Mouse (Mus musculus): ENCODE data around the gene Zfc3h1. TPM values are rescaled to one million over a fixed set of nuclear protein-coding genes. Genes with fewer than 3 reads are reported as not detected.

Zfc3h1 gene
- polyA plus RNA-seq, 1 experiment from 2014 or later, result 22.2 TPM

DNA sequence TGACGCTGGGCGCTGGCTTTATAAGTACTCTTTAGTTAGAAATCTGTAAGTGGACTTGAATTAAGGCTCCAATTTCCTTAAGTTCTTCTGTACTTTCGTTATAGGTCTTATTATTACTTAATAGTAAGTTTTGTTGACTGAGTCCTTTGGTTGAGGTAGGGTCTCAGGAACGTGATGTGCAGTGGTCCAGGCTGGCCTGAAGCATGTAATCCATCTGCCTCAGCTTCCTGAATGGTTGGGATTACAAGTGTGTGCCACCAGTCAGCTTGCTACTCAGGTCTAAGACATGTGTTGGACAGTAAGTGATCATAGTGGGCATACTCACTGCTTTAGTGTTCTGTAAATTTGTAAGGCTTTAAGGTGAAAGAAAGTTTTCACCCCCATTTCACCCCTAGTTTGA is 6.3 kb downstream of the Zfc3h1 start:
- no peak for ATAC-seq (ENCODE audit: low FRiP score, low read depth)
- peaks cover 48% of the 10 kb centered on the region for H3K36me3 ChIP-seq
- no peak overlapping the region for H3K27ac ChIP-seq
- H3K9ac ChIP-seq, result no peak overlapping the region
- H3K4me1 ChIP-seq, result peaks cover 30% of the 10 kb centered on the region
- no peak overlapping the region for H3K4me2 ChIP-seq (replicated peaks)
- WGBS, result 89% methylated on average over 4 of the region's 4 CpGs
- no peaks in the 10 kb centered on the region for H3K9me3 ChIP-seq
- no peaks in the 10 kb centered on the region for H3K27me3 ChIP-seq
- no peak overlapping the region for H3K4me3 ChIP-seq

DNA sequence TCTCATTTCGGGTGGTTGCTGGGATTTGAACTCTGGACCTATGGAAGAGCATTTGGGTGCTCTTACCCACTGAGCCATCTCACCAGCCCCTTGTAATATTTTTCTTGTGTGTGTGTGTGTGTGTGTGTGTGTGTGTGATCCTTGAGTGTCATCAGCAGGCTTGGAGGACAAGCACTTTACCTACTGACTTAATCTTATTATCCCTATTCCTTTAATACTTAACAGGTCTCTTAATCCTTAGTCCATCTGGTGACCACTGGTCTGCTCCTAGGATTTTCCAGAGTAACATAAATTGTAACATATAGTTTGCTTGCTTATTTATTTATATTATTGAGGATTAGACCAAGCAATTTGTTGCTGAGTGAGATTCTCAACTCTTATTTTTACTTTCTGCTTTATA is 7.1 kb downstream of the Zfc3h1 start:
- no peak for ATAC-seq (ENCODE audit: low FRiP score, low read depth)
- no peak overlapping the region for H3K4me3 ChIP-seq
- peaks cover 29% of the 10 kb centered on the region for H3K4me1 ChIP-seq
- H3K9ac ChIP-seq, result no peak overlapping the region
- no peaks in the 10 kb centered on the region for H3K9me3 ChIP-seq
- H3K27me3 ChIP-seq, result no peaks in the 10 kb centered on the region
- no peak overlapping the region for H3K4me2 ChIP-seq (replicated peaks)
- WGBS, result 96% methylated on average over 1 of the region's 1 CpGs
- peaks cover 52% of the 10 kb centered on the region for H3K36me3 ChIP-seq
- H3K27ac ChIP-seq, result no peak overlapping the region

DNA sequence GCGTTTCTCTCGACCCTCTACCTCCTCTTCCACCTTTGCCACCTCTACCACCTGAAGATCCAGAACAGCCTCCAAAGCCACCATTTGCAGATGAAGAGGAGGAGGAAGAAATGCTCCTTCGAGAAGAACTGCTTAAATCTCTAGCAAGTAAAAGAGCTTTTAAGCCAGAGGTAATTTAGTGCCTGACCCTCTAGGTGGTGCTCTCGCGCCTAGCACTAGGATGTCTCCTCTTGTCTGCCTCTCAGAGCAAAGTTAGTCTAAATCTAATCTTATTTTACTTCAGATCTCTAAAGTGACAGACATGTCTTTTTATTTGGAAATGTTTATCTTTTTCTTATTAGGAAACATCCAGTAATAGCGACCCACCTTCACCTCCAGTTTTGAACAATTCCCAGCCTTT is 21.6 kb downstream of the Zfc3h1 start:
- WGBS, result 69% methylated on average over 6 of the region's 6 CpGs
- Histone ChIP-seq H3K4me1 (no peaks in the 10 kb centered on the region), H3K9me3 (no peaks in the 10 kb centered on the region), H3K4me3 (no peak overlapping the region), H3K4me2 (replicated peaks) (no peak overlapping the region), H3K27me3 (no peaks in the 10 kb centered on the region), H3K9ac (no peak overlapping the region), H3K36me3 (peaks cover 72% of the 10 kb centered on the region), H3K27ac (no peak overlapping the region)
- no peak for ATAC-seq (ENCODE audit: low FRiP score, low read depth)

DNA sequence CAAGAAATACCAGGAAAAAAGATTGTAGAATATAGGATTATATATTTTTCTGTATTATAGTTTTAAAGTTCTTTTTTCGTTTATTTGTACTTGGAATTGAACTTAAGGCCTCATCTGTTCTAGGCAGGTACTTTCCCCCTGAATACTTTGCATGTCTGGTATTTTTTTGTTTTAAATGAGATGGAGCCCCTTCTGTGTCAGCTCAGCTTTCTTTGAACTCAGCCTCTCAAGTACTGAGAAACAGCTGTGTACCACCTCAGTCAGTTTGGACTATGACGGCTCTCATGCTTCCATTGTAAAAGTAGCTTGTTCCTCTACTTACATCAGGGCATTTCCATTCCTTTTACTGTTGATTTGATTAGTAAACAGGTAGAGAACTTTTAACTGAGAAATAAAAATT is 28.7 kb downstream of the Zfc3h1 start:
- Histone ChIP-seq H3K27ac (no peak overlapping the region), H3K36me3 (peaks cover 73% of the 10 kb centered on the region)
- ATAC-seq (ENCODE audit: low FRiP score, low read depth), result no peak

DNA sequence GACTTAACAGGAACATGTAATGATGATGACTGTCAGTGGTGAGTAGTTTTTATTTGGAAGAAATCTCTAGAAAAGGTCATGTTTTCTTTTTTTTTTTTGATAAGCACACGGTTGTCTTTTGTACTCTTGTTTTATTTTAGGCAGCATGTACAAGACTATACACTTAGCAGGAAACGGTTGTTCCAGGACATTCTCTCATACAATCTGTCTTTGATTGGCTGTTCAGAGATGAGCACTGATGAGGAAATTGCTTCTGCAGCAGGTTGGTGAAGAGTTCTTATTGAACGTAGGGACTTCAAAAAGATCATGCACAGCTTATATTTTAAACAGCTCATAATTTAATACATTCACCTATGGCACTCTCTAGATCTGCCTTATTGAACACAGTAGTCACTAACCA is 29.3 kb downstream of the Zfc3h1 start:
- H3K9ac ChIP-seq, result no peak overlapping the region
- no peaks in the 10 kb centered on the region for H3K4me1 ChIP-seq
- no peaks in the 10 kb centered on the region for H3K9me3 ChIP-seq
- no peak for ATAC-seq (ENCODE audit: low FRiP score, low read depth)
- H3K4me3 ChIP-seq, result no peak overlapping the region
- H3K4me2 ChIP-seq (replicated peaks), result no peak overlapping the region
- 81% methylated on average over 3 of the region's 3 CpGs for WGBS
- no peaks in the 10 kb centered on the region for H3K27me3 ChIP-seq
- peaks cover 75% of the 10 kb centered on the region for H3K36me3 ChIP-seq
- no peak overlapping the region for H3K27ac ChIP-seq

More for the DNA sequence above, 28.7 kb downstream of the Zfc3h1 start:
- Histone ChIP-seq H3K4me2 (replicated peaks) (no peak overlapping the region), H3K27me3 (no peaks in the 10 kb centered on the region), H3K9ac (no peak overlapping the region), H3K9me3 (no peaks in the 10 kb centered on the region), H3K4me1 (no peaks in the 10 kb centered on the region), H3K4me3 (no peak overlapping the region)
- 86% methylated on average over 2 of the region's 2 CpGs for WGBS

DNA sequence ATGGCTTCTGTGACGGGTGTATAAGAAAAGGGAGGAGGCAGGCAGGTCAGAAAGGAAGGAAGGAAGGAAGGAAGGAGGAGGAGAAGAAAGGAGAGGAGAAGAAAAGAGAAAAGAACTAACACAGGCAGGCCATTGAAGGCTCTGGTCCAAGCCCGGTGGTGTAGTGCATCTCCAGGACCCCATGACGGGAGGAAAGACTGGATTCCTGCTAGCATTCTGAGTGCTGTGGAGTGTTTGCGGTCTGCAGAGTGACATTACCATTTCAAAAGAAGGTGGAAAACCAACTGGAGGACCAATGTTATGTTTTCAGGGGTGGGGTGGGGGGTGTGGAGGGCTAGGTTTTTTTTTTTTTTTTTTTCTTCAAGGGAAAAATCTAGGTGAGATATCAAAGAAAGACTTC is 37.2 kb downstream of the Zfc3h1 start:
- Histone ChIP-seq H3K4me2 (replicated peaks) (no peak overlapping the region), H3K9me3 (no peaks in the 10 kb centered on the region), H3K27me3 (no peaks in the 10 kb centered on the region), H3K9ac (no peak overlapping the region), H3K36me3 (peaks cover 63% of the 10 kb centered on the region), H3K27ac (no peak overlapping the region), H3K4me1 (no peaks in the 10 kb centered on the region), H3K4me3 (no peak overlapping the region)
- ATAC-seq (ENCODE audit: low FRiP score, low read depth), result no peak
- WGBS, result 84% methylated on average over 4 of the region's 4 CpGs

DNA sequence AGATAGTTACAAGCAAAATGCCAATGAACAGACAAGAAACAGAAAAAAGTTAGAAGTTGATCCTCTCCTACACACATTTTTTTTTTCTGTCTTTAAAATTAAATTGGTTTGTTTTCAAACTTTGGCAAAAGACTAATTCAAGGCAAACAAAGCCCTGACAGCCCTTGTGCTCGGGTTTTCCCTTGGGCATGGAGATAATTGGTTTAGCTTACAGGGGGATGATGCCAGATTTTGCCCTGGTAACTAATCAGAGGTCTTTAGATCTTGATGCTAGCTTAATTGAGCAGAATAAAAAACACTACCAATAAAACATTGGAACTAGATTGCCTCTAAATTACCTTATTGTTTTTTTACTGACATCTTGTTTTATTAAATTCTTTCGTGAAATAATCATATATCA is 40.6 kb downstream of the Zfc3h1 start:
- no peak for ATAC-seq (ENCODE audit: low FRiP score, low read depth)
- H3K36me3 ChIP-seq, result peaks cover 70% of the 10 kb centered on the region
- WGBS, result 68% methylated on average over 2 of the region's 2 CpGs

DNA sequence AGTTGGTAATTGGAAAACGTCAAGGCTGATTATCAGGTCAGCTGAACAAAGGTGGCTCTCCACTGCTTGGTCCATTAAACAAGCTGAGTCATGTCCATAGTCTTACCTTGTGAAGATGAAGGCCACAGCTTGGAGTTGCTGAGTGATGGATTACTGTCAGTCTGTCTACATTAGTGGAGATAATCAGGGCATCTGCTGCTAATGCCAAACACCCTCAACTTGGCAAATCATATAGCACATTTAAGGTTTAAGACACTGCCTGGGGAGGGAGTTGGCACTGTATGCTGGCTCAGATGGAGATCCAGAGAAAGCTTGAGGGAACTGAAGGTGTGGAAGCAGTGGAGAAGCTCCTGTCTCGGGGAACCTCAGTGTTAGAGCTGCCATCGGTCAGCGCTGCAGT is 52.5 kb downstream of the Zfc3h1 start:
- H3K27ac ChIP-seq, result no peak overlapping the region
- no peak for ATAC-seq (ENCODE audit: low FRiP score, low read depth)
- H3K4me3 ChIP-seq, result no peak overlapping the region
- no peaks in the 10 kb centered on the region for H3K4me1 ChIP-seq
- WGBS, result 86% methylated on average over 4 of the region's 4 CpGs
- H3K4me2 ChIP-seq (replicated peaks), result no peak overlapping the region
- H3K9ac ChIP-seq, result no peak overlapping the region
- H3K9me3 ChIP-seq, result no peaks in the 10 kb centered on the region
- H3K36me3 ChIP-seq, result peaks cover 33% of the 10 kb centered on the region
- H3K27me3 ChIP-seq, result no peaks in the 10 kb centered on the region

More for the DNA sequence above, 40.6 kb downstream of the Zfc3h1 start:
- Histone ChIP-seq H3K4me3 (no peak overlapping the region), H3K4me1 (no peaks in the 10 kb centered on the region), H3K27ac (no peak overlapping the region), H3K27me3 (no peaks in the 10 kb centered on the region), H3K9ac (no peak overlapping the region), H3K4me2 (replicated peaks) (no peak overlapping the region), H3K9me3 (no peaks in the 10 kb centered on the region)

DNA sequence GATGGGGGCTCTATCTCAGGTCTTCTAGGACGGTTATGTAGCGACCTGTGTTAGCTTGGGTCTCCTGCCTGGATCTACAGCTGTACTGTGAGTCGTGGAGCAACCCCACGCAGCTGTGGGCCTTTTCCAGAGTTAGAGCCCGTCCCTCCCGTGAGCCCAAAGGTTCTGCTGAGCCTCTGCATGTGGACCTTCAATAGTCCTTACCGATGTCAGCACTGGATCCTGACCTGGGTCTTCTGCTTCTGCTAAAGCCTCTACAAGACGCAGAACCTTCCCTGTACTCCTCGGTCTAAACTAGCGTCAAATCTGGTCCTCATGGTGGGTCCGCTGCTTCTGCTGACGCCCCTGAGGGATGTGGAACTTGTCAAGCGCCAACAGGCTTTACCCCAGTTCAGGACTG is 63.9 kb downstream of the Zfc3h1 start:
- Histone ChIP-seq H3K36me3 (no peaks in the 10 kb centered on the region), H3K27ac (no peak overlapping the region), H3K4me1 (no peaks in the 10 kb centered on the region), H3K9me3 (peaks cover 6% of the 10 kb centered on the region; the same call in 1 of the 2 replicates), H3K4me2 (replicated peaks) (no peak overlapping the region), H3K4me3 (no peak overlapping the region), H3K9ac (no peak overlapping the region), H3K27me3 (no peaks in the 10 kb centered on the region)
- no peak for ATAC-seq (ENCODE audit: low FRiP score, low read depth)
- WGBS, result 91% methylated on average over 13 of the region's 13 CpGs

DNA sequence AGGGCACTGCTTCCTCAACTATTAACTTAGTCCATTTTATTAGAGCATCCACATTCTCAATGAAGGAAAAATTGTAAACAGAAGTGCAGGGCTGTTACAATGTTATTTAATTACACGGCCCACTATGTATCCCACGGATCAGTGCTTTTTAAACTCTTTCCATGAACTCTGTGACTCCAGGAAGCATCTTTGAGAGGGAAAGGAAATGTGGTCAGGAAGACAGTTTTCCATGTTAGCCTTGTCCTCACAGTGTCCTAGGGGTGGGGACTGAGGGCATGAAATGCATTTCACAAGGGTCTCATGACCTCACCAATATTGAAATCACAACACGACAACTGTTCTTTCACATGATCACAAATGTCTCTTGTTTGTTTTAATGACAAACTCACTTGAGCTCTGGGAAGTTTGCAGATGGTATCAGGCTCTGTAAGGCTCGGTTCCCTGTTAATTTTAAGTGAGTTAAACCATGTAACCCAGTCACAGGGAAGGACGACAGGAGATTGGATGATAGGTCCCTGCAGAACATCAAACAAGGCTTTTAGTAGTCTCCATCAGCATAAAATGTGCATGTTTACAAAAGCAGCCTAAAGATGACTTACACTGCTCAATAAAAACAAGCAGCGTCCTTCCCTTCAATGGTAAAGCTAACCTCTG is 72.7 kb downstream of the Zfc3h1 start:
- no peak for ATAC-seq (ENCODE audit: low FRiP score, low read depth)
- H3K9me3 ChIP-seq, result no peaks in the 10 kb centered on the region
- H3K27me3 ChIP-seq, result no peaks in the 10 kb centered on the region
- H3K27ac ChIP-seq, result no peak overlapping the region
- WGBS, result 38% methylated on average over 6 of the region's 6 CpGs
- H3K4me2 ChIP-seq (replicated peaks), result no peak overlapping the region
- 0 out of 2 replicates have a peak, but pooled peaks cover 6% of the 10 kb centered on the region for H3K4me1 ChIP-seq
- no peak overlapping the region for H3K4me3 ChIP-seq
- no peak overlapping the region for H3K9ac ChIP-seq
- H3K36me3 ChIP-seq, result no peaks in the 10 kb centered on the region

DNA sequence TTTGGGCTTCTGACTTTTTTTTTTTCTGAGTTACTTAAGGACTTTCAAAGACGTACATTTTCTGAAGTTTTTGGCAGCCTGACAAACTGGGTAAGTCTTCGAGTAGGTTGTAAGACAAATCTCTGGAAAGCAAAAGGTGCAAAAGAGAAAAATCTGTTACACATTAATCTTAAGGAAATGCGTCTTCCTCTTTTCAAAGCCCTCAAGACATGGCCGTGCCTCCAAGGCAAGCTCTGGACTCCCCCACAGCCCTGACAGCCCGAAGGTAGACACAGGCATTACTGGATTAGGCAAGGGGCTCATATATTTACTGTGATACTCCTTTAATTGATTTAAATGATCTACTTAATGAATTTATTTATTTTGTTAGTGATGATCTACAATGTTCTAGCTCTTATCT is 77.9 kb downstream of the Zfc3h1 start:
- Histone ChIP-seq H3K4me3 (no peak overlapping the region), H3K27me3 (no peaks in the 10 kb centered on the region), H3K9ac (no peak overlapping the region), H3K27ac (no peak overlapping the region), H3K9me3 (no peaks in the 10 kb centered on the region), H3K36me3 (no peaks in the 10 kb centered on the region; the same call in none of the 2 replicates), H3K4me2 (replicated peaks) (no peak overlapping the region), H3K4me1 (0 out of 2 replicates have a peak, but pooled peaks cover 6% of the 10 kb centered on the region)
- ATAC-seq (ENCODE audit: low FRiP score, low read depth), result no peak
- 31% methylated on average over 5 of the region's 5 CpGs for WGBS

DNA sequence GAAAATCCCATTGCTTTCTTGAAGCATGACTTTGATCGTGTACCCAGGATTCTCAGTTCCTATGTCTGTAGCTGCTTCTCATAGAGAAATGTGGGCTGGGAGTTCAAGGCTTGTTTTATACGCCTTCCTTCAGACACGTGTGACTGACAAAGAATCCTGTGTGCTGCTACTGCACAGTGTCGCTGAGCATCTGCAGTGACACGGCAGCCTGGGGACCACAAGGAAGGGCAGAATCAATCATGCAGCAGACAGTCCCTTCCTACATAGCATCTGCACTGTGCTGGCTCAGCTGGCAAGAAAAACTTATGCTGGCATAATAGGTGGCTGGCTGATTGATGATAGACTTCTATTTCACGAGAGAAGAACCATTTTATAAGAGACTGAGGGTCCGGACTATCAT is 80.3 kb downstream of the Zfc3h1 start:
- ATAC-seq (ENCODE audit: low FRiP score, low read depth), result no peak
- H3K27me3 ChIP-seq, result peaks cover 10% of the 10 kb centered on the region

DNA sequence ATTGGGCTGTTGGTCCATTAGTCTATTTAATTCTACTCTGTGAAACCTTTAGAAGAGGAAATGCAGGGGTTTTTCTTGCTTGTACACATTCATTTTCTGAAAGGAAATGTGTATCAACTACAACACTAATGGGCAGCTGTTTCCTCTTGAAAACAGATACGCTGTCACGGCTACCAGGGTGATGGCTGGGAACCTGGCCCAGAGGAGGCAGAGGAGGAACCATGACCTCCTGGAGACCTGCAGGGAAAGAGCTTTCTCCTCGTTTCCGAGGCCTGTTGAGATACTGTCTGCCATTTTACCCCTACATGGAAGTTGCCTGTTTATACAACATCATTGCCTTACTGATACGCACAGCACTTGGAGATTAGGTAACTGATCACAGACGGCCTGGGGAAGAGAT is 81.0 kb downstream of the Zfc3h1 start:
- Histone ChIP-seq H3K27ac (no peak overlapping the region), H3K36me3 (no peaks in the 10 kb centered on the region; the same call in none of the 2 replicates), H3K4me3 (no peak overlapping the region), H3K4me2 (replicated peaks) (no peak overlapping the region), H3K27me3 (peaks cover 12% of the 10 kb centered on the region), H3K9ac (no peak overlapping the region), H3K9me3 (no peaks in the 10 kb centered on the region), H3K4me1 (0 out of 2 replicates have a peak, but pooled peaks cover 5% of the 10 kb centered on the region)
- ATAC-seq (ENCODE audit: low FRiP score, low read depth), result no peak
- 57% methylated on average over 6 of the region's 6 CpGs for WGBS

More for the DNA sequence above, 80.3 kb downstream of the Zfc3h1 start:
- H3K9ac ChIP-seq, result no peak overlapping the region
- H3K36me3 ChIP-seq, result no peaks in the 10 kb centered on the region; the same call in none of the 2 replicates
- H3K9me3 ChIP-seq, result no peaks in the 10 kb centered on the region
- 80% methylated on average over 7 of the region's 7 CpGs for WGBS
- no peak overlapping the region for H3K4me3 ChIP-seq
- H3K4me1 ChIP-seq, result 0 out of 2 replicates have a peak, but pooled peaks cover 5% of the 10 kb centered on the region
- no peak overlapping the region for H3K27ac ChIP-seq
- H3K4me2 ChIP-seq (replicated peaks), result no peak overlapping the region

All from limb, embryonic 13.5 days (tissue).